Mouse (Mus musculus) midbrain, embryonic 12.5 days (tissue): ENCODE data around the gene Itpr2. TPM values are rescaled to one million over a fixed set of nuclear protein-coding genes. Genes with fewer than 3 reads are reported as not detected.

ENCODE experiments used
- ATAC-seq: fragments of 200-750 bp; cut with Nextera tagmentation; 2 replicates; pipeline ENCODE4 v1.8.0; 2017; ENCODE audit warnings: low read depth, moderate TSS enrichment, moderate library complexity; ENCODE audit not compliant: low FRiP score
- H3K27ac ChIP-seq: fragments of 300-500 bp; sonication (generic); replicated peaks from 2 replicates; pipeline ENCODE4 v1.5.1; 2016; ENCODE audit warnings: mild to moderate bottlenecking
- H3K27me3 ChIP-seq: fragments of 300-500 bp; sonication (generic); 2 replicates; pipeline ENCODE4 v1.6.1; 2016; ENCODE audit warnings: mild to moderate bottlenecking
- H3K36me3 ChIP-seq: fragments of 300-500 bp; sonication (generic); 2 replicates; pipeline ENCODE4 v1.6.1; 2016
- H3K4me1 ChIP-seq: fragments of 300-500 bp; sonication (generic); 2 replicates; pipeline ENCODE4 v1.6.1; 2016
- H3K4me2 ChIP-seq: fragments of 300-500 bp; sonication (generic); replicated peaks from 2 replicates; pipeline ENCODE4 v1.6.1; 2016; ENCODE audit warnings: mild to moderate bottlenecking, moderate library complexity
- H3K4me3 ChIP-seq: fragments of 300-500 bp; sonication (generic); 2 replicates; pipeline ENCODE4 v1.5.1; 2016; ENCODE audit warnings: mild to moderate bottlenecking
- H3K9ac ChIP-seq: fragments of 300-500 bp; sonication (generic); replicated peaks from 2 replicates; pipeline ENCODE4 v1.6.1; 2016; ENCODE audit warnings: mild to moderate bottlenecking, moderate library complexity
- H3K9me3 ChIP-seq: fragments of 300-500 bp; sonication (generic); 2 replicates; pipeline ENCODE4 v1.6.1; 2016; ENCODE audit warnings: mild to moderate bottlenecking
- WGBS: fragments of 180-500 bp; shearing (Covaris S2); methylation state at CpG from one replicate; pipeline ENCODE4 v1.1.7; 2016; 5-methylcytosine and 5-hydroxymethylcytosine counted together
- polyA plus RNA-seq: library from polyadenylated mRNA; unstranded; fragments of >200 nt; fragmentation: Nextera tagmentation; extraction: Ambion mirVana; gene quantifications from 2 replicates; pipeline ENCODE4 v1.2.1, GENCODE M21; 2016

Gene Itpr2
- polyA plus RNA-seq, 1 experiment from 2014 or later = 5.1 TPM

GRCm38 (mm10) chr6:146313396-146313795, 188.6 kb downstream of the Itpr2 start:
- ATAC-seq = no peak

GRCm38 (mm10) chr6:146310210-146310609, 191.8 kb downstream of the Itpr2 start:
- H3K4me1 ChIP-seq = peaks cover 2% of the 10 kb centered on the region; the same call in 1 of the 2 replicates
- no peaks in the 10 kb centered on the region for H3K27me3 ChIP-seq
- WGBS = 62% methylated on average over 2 of the region's 2 CpGs
- H3K27ac ChIP-seq = no peak overlapping the region
- ATAC-seq = no peak
- H3K36me3 ChIP-seq = no peaks in the 10 kb centered on the region
- no peak overlapping the region for H3K4me2 ChIP-seq
- no peaks in the 10 kb centered on the region for H3K9me3 ChIP-seq
- no peak overlapping the region for H3K4me3 ChIP-seq
- H3K9ac ChIP-seq = no peak overlapping the region

More at GRCm38 (mm10) chr6:146313396-146313795, 188.6 kb downstream of the Itpr2 start:
- H3K4me1 ChIP-seq = peaks cover 2% of the 10 kb centered on the region; the same call in 1 of the 2 replicates
- 93% methylated on average over 4 of the region's 4 CpGs for WGBS
- H3K36me3 ChIP-seq = no peaks in the 10 kb centered on the region
- no peak overlapping the region for H3K4me2 ChIP-seq
- no peaks in the 10 kb centered on the region for H3K9me3 ChIP-seq
- no peak overlapping the region for H3K9ac ChIP-seq
- H3K27me3 ChIP-seq = no peaks in the 10 kb centered on the region
- H3K27ac ChIP-seq = no peak overlapping the region
- no peak overlapping the region for H3K4me3 ChIP-seq

- Histone ChIP-seq H3K4me1 (peaks cover 2% of the 10 kb centered on the region; the same call in 1 of the 2 replicates), H3K27ac (no peak overlapping the region), H3K9ac (no peak overlapping the region), H3K4me3 (no peak overlapping the region), H3K27me3 (no peaks in the 10 kb centered on the region), H3K4me2 (no peak overlapping the region), H3K9me3 (no peaks in the 10 kb centered on the region), H3K36me3 (no peaks in the 10 kb centered on the region)
- no peak for ATAC-seq
- 88% methylated on average over 1 of the region's 1 CpGs for WGBS
These were observed 192.7 kb downstream of the Itpr2 start for GRCm38 (mm10) chr6:146309335-146309734.

- 91% methylated on average over 3 of the region's 3 CpGs for WGBS
- Histone ChIP-seq H3K36me3 (no peaks in the 10 kb centered on the region), H3K9ac (no peak overlapping the region), H3K4me2 (no peak overlapping the region), H3K9me3 (no peaks in the 10 kb centered on the region), H3K4me3 (no peak overlapping the region), H3K27ac (no peak overlapping the region), H3K27me3 (no peaks in the 10 kb centered on the region), H3K4me1 (no peaks in the 10 kb centered on the region)
- ATAC-seq = no peak
These were observed 196.0 kb downstream of the Itpr2 start for GRCm38 (mm10) chr6:146305995-146306394.

GRCm38 (mm10) chr6:146304088-146304487, 197.9 kb downstream of the Itpr2 start:
- WGBS = 81% methylated on average over 11 of the region's 11 CpGs

GRCm38 (mm10) chr6:146303336-146303735, 198.7 kb downstream of the Itpr2 start:
- Histone ChIP-seq H3K27me3 (no peaks in the 10 kb centered on the region), H3K36me3 (no peaks in the 10 kb centered on the region), H3K27ac (no peak overlapping the region), H3K9ac (no peak overlapping the region), H3K4me2 (no peak overlapping the region), H3K4me1 (no peaks in the 10 kb centered on the region), H3K4me3 (no peak overlapping the region), H3K9me3 (no peaks in the 10 kb centered on the region)
- 91% methylated on average over 2 of the region's 2 CpGs for WGBS
- ATAC-seq = no peak

More at GRCm38 (mm10) chr6:146304088-146304487, 197.9 kb downstream of the Itpr2 start:
- no peak for ATAC-seq
- H3K9ac ChIP-seq = no peak overlapping the region
- no peak overlapping the region for H3K27ac ChIP-seq
- no peak overlapping the region for H3K4me2 ChIP-seq
- H3K27me3 ChIP-seq = no peaks in the 10 kb centered on the region
- H3K4me1 ChIP-seq = no peaks in the 10 kb centered on the region
- H3K4me3 ChIP-seq = no peak overlapping the region
- H3K9me3 ChIP-seq = no peaks in the 10 kb centered on the region
- no peaks in the 10 kb centered on the region for H3K36me3 ChIP-seq

- Histone ChIP-seq H3K36me3 (no peaks in the 10 kb centered on the region), H3K4me2 (no peak overlapping the region), H3K27ac (no peak overlapping the region), H3K4me1 (no peaks in the 10 kb centered on the region), H3K9me3 (no peaks in the 10 kb centered on the region), H3K4me3 (no peak overlapping the region), H3K27me3 (no peaks in the 10 kb centered on the region), H3K9ac (no peak overlapping the region)
- 84% methylated on average over 8 of the region's 8 CpGs for WGBS
- no peak for ATAC-seq
These were observed 199.4 kb downstream of the Itpr2 start for GRCm38 (mm10) chr6:146302574-146303130.

- H3K4me1 ChIP-seq = no peaks in the 10 kb centered on the region
- no peak for ATAC-seq
- no peaks in the 10 kb centered on the region for H3K9me3 ChIP-seq
- no peaks in the 10 kb centered on the region for H3K36me3 ChIP-seq
- H3K4me3 ChIP-seq = no peak overlapping the region
- no peaks in the 10 kb centered on the region for H3K27me3 ChIP-seq
- no peak overlapping the region for H3K9ac ChIP-seq
- no peak overlapping the region for H3K4me2 ChIP-seq
- no peak overlapping the region for H3K27ac ChIP-seq
- 78% methylated on average over 3 of the region's 3 CpGs for WGBS
These were observed 199.9 kb downstream of the Itpr2 start for GRCm38 (mm10) chr6:146302101-146302500.

GRCm38 (mm10) chr6:146300961-146301360, 201.1 kb downstream of the Itpr2 start:
- H3K4me1 ChIP-seq = no peaks in the 10 kb centered on the region
- no peak overlapping the region for H3K27ac ChIP-seq
- H3K9ac ChIP-seq = no peak overlapping the region
- H3K9me3 ChIP-seq = no peaks in the 10 kb centered on the region
- H3K4me2 ChIP-seq = no peak overlapping the region
- no peaks in the 10 kb centered on the region for H3K36me3 ChIP-seq
- no peak for ATAC-seq
- no peaks in the 10 kb centered on the region for H3K27me3 ChIP-seq
- no peak overlapping the region for H3K4me3 ChIP-seq

GRCm38 (mm10) chr6:146298712-146299111, 203.3 kb downstream of the Itpr2 start:
- no peaks in the 10 kb centered on the region for H3K4me1 ChIP-seq
- no peaks in the 10 kb centered on the region for H3K36me3 ChIP-seq
- H3K27me3 ChIP-seq = no peaks in the 10 kb centered on the region
- H3K4me2 ChIP-seq = no peak overlapping the region
- no peaks in the 10 kb centered on the region for H3K9me3 ChIP-seq
- no peak overlapping the region for H3K27ac ChIP-seq
- H3K9ac ChIP-seq = no peak overlapping the region
- H3K4me3 ChIP-seq = no peak overlapping the region
- ATAC-seq = no peak

- H3K27me3 ChIP-seq = no peaks in the 10 kb centered on the region
- 92% methylated on average over 10 of the region's 10 CpGs for whole genome bisulfite sequencing
- no peaks in the 10 kb centered on the region for H3K36me3 ChIP-seq
- no peak for ATAC-seq
- no peak overlapping the region for H3K4me2 ChIP-seq
- H3K4me1 ChIP-seq = no peaks in the 10 kb centered on the region
- no peak overlapping the region for H3K9ac ChIP-seq
- H3K4me3 ChIP-seq = no peak overlapping the region
- H3K9me3 ChIP-seq = no peaks in the 10 kb centered on the region
- no peak overlapping the region for H3K27ac ChIP-seq
These were observed 211.0 kb downstream of the Itpr2 start for GRCm38 (mm10) chr6:146291036-146291435.

- 71% methylated on average over 10 of the region's 10 CpGs for WGBS
- H3K27me3 ChIP-seq = no peaks in the 10 kb centered on the region
- no peak overlapping the region for H3K9ac ChIP-seq
- H3K36me3 ChIP-seq = no peaks in the 10 kb centered on the region
- ATAC-seq = no peak; the same call in 1 of the 2 replicates
- no peak overlapping the region for H3K27ac ChIP-seq
- no peak overlapping the region for H3K4me2 ChIP-seq
- H3K4me3 ChIP-seq = no peak overlapping the region
- no peaks in the 10 kb centered on the region for H3K4me1 ChIP-seq
- no peaks in the 10 kb centered on the region for H3K9me3 ChIP-seq
These were observed 212.2 kb downstream of the Itpr2 start for GRCm38 (mm10) chr6:146289801-146290200.

- Histone ChIP-seq H3K9me3 (no peaks in the 10 kb centered on the region), H3K4me2 (no peak overlapping the region), H3K4me3 (no peak overlapping the region), H3K9ac (no peak overlapping the region), H3K4me1 (0 out of 2 replicates have a peak, but pooled peaks cover 2% of the 10 kb centered on the region), H3K27ac (no peak overlapping the region), H3K36me3 (no peaks in the 10 kb centered on the region), H3K27me3 (no peaks in the 10 kb centered on the region)
- no peak for ATAC-seq
- whole genome bisulfite sequencing = 88% methylated on average over 5 of the region's 5 CpGs
These were observed 213.8 kb downstream of the Itpr2 start for GRCm38 (mm10) chr6:146288266-146288665.
